Mouse (Mus musculus): ENCODE data around the gene Prdm5. TPM values are rescaled to one million over a fixed set of nuclear protein-coding genes. Genes with fewer than 3 reads are reported as not detected.

Prdm5 gene
- polyA plus RNA-seq, 1 experiment from 2014 or later, result 16.9 TPM

- Histone ChIP-seq H3K27me3 (ENCODE audit: insufficient read depth, poor library complexity, severe bottlenecking) (no peaks in the 10 kb centered on the region), H3K4me1 (no peaks in the 10 kb centered on the region), H3K9me3 (no peaks in the 10 kb centered on the region), H3K36me3 (no peaks in the 10 kb centered on the region), H3K27ac (no peak overlapping the region), H3K4me3 (no peak overlapping the region)
- no peak for DNase-seq (ENCODE audit: low spot score)
- WGBS, result 83% methylated on average over 4 of the region's 4 CpGs
Measured at GRCm38 (mm10) chr6:65849127-65849526, 70.3 kb downstream of the Prdm5 start.

DNA sequence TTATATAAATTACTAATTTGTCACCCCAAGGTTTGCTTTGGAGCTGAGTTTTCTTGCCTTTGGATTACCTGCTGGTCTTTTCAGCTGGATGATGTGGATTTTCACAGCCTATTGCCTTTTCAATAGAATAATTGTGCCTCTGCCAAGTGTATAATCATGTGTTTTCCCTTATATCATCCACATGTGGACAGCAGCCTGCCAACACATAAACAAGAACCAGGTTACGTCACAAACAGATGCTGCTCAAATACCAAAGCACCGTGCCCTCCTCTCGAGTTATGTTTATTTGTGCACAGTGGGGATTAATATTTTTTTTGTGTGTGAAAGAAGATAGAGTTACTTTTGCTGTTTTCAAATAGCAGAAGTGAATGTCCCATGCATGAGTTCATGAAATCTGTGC is 70.9 kb downstream of the Prdm5 start:
- Histone ChIP-seq H3K9me3 (no peaks in the 10 kb centered on the region), H3K4me1 (no peaks in the 10 kb centered on the region), H3K27me3 (ENCODE audit: insufficient read depth, poor library complexity, severe bottlenecking) (no peaks in the 10 kb centered on the region), H3K4me3 (no peak overlapping the region), H3K36me3 (no peaks in the 10 kb centered on the region), H3K27ac (no peak overlapping the region)
- WGBS, result 83% methylated on average over 3 of the region's 3 CpGs
- no peak for DNase-seq (ENCODE audit: low spot score)

- WGBS, result 84% methylated on average over 3 of the region's 3 CpGs
- no peaks in the 10 kb centered on the region for H3K36me3 ChIP-seq
Measured at GRCm38 (mm10) chr6:65850221-65850620, 71.4 kb downstream of the Prdm5 start.

DNA sequence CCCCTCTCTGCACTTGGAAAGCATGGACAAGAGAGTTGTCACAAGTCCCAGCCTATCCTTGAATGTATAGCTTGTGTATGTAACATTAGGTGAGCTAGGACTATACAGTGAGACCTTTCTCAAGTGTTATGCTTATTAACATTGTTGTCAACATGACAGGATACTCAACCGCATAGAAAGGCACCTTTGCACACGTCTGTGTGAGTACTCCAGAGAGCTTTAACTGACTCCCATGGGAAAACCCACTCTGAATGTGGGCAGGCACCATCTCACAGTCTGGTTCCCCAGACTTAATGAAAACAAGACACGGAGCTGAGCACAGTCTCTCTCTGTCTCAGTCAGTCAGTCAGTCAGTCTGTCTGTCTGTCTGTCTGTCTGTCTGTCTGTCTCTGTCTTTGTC is 75.2 kb downstream of the Prdm5 start:
- Histone ChIP-seq H3K27ac (no peak overlapping the region), H3K36me3 (no peaks in the 10 kb centered on the region), H3K4me1 (no peaks in the 10 kb centered on the region), H3K9me3 (no peaks in the 10 kb centered on the region), H3K4me3 (no peak overlapping the region), H3K27me3 (ENCODE audit: insufficient read depth, poor library complexity, severe bottlenecking) (no peaks in the 10 kb centered on the region)
- WGBS, result 72% methylated on average over 3 of the region's 3 CpGs
- DNase-seq (ENCODE audit: low spot score), result no peak

More at GRCm38 (mm10) chr6:65850221-65850620, 71.4 kb downstream of the Prdm5 start:
- no peak for DNase-seq (ENCODE audit: low spot score)
- Histone ChIP-seq H3K27me3 (ENCODE audit: insufficient read depth, poor library complexity, severe bottlenecking) (no peaks in the 10 kb centered on the region), H3K4me3 (no peak overlapping the region), H3K27ac (no peak overlapping the region), H3K4me1 (no peaks in the 10 kb centered on the region), H3K9me3 (no peaks in the 10 kb centered on the region)

DNA sequence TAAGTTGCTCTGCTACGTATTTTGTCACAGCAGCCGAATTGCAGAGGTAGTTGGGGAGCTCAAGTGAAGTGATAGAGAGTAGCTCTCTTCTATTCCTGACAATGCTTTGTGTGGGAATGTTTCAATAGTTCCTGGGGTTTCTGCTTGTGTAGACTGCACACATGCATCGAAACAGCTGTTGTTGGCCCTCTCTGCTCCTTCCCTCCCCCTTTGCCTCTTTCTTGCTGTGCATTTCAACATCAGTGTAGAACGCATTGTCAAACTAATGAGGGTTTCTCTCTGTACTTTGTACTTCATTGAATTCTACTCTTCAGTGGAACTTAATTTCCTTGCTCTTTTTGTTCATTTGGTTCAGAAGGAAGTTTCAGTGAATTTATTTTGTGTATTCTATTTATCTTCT is 75.8 kb downstream of the Prdm5 start:
- no peaks in the 10 kb centered on the region for H3K9me3 ChIP-seq
- 89% methylated on average over 4 of the region's 4 CpGs for WGBS
- H3K27ac ChIP-seq, result no peak overlapping the region
- H3K27me3 ChIP-seq (ENCODE audit: insufficient read depth, poor library complexity, severe bottlenecking), result no peaks in the 10 kb centered on the region
- no peak for DNase-seq (ENCODE audit: low spot score)
- no peaks in the 10 kb centered on the region for H3K36me3 ChIP-seq
- no peak overlapping the region for H3K4me3 ChIP-seq
- no peaks in the 10 kb centered on the region for H3K4me1 ChIP-seq

- no peak for DNase-seq (ENCODE audit: low spot score)
- no peaks in the 10 kb centered on the region for H3K9me3 ChIP-seq
- no peak overlapping the region for H3K27ac ChIP-seq
- peaks cover 4% of the 10 kb centered on the region; the same call in 1 of the 2 replicates for H3K36me3 ChIP-seq
- 89% methylated on average over 5 of the region's 5 CpGs for WGBS
- no peaks in the 10 kb centered on the region for H3K4me1 ChIP-seq
- H3K27me3 ChIP-seq (ENCODE audit: insufficient read depth, poor library complexity, severe bottlenecking), result no peaks in the 10 kb centered on the region
- no peak overlapping the region for H3K4me3 ChIP-seq
Measured at GRCm38 (mm10) chr6:65860609-65861008, 81.8 kb downstream of the Prdm5 start.

- 82% methylated on average over 3 of the region's 3 CpGs for WGBS
- no peaks in the 10 kb centered on the region for H3K4me1 ChIP-seq
- no peak for DNase-seq (ENCODE audit: low spot score)
- no peak overlapping the region for H3K4me3 ChIP-seq
- H3K36me3 ChIP-seq, result peaks cover 4% of the 10 kb centered on the region; the same call in 1 of the 2 replicates
- no peak overlapping the region for H3K27ac ChIP-seq
- no peaks in the 10 kb centered on the region for H3K9me3 ChIP-seq
- no peaks in the 10 kb centered on the region for H3K27me3 ChIP-seq (ENCODE audit: insufficient read depth, poor library complexity, severe bottlenecking)
Measured at GRCm38 (mm10) chr6:65862836-65863235, 84.0 kb downstream of the Prdm5 start.

DNA sequence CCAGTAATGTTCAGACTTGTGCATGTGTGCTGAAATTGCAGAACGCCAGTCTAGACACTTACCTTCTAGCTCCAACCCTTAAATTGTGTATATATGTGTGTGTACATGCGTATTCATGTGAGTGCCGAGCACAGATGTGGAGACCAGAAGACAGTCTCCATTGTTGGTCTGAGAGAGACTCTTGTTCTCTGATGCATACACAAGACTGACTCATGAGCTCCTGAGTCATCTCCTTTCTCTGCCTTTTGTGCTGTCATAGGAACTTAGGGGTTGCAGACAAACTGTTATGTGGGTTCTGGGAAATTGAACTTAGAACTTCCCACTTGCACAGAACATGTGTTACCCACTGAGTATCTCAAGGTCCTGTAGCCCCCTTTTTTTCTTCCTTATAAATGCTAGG is 85.4 kb downstream of the Prdm5 start:
- Histone ChIP-seq H3K4me1 (no peaks in the 10 kb centered on the region), H3K36me3 (peaks cover 4% of the 10 kb centered on the region; the same call in 1 of the 2 replicates), H3K27ac (no peak overlapping the region), H3K4me3 (no peak overlapping the region), H3K27me3 (ENCODE audit: insufficient read depth, poor library complexity, severe bottlenecking) (no peaks in the 10 kb centered on the region), H3K9me3 (no peaks in the 10 kb centered on the region)
- 90% methylated on average over 3 of the region's 3 CpGs for WGBS
- no peak for DNase-seq (ENCODE audit: low spot score)

- no peaks in the 10 kb centered on the region for H3K27me3 ChIP-seq (ENCODE audit: insufficient read depth, poor library complexity, severe bottlenecking)
- DNase-seq (ENCODE audit: low spot score), result no peak
- no peak overlapping the region for H3K27ac ChIP-seq
- WGBS, result 86% methylated on average over 5 of the region's 5 CpGs
- peaks cover 4% of the 10 kb centered on the region; the same call in 1 of the 2 replicates for H3K36me3 ChIP-seq
- H3K4me3 ChIP-seq, result no peak overlapping the region
- no peaks in the 10 kb centered on the region for H3K9me3 ChIP-seq
- no peaks in the 10 kb centered on the region for H3K4me1 ChIP-seq
Measured at GRCm38 (mm10) chr6:65864919-65865318, 86.1 kb downstream of the Prdm5 start.

- Histone ChIP-seq H3K9me3 (no peaks in the 10 kb centered on the region), H3K27me3 (ENCODE audit: insufficient read depth, poor library complexity, severe bottlenecking) (no peaks in the 10 kb centered on the region), H3K4me3 (no peak overlapping the region), H3K27ac (no peak overlapping the region), H3K4me1 (no peaks in the 10 kb centered on the region), H3K36me3 (peaks cover 12% of the 10 kb centered on the region; the same call in 1 of the 2 replicates)
- no peak for DNase-seq (ENCODE audit: low spot score)
- WGBS, result 85% methylated on average over 4 of the region's 4 CpGs
Measured at GRCm38 (mm10) chr6:65865861-65866260, 87.1 kb downstream of the Prdm5 start.

DNA sequence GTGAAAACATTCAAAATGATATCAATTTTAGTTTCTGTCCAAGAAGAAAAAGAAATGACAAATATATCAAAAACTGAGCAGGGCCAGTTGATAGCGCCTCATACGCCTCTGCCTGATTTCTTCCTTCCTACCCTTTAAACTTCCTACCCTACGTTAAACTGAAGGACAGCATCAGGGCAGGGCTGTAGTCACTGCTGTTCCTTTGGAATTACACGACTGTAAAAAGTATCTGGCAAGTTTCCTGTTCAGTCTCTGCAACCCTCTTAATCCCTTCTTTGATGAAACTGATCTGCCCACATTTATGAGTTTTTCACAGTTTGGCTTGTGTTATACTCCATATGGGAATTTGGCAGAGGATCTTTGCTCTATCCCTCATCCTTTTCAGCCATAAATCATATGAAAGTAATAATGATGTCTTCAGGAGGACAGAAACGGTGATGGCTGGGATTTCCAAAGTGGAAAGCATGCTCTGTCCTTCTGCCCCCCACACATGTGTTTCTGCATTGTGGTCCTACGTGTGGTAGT is 93.0 kb downstream of the Prdm5 start:
- H3K4me1 ChIP-seq, result no peaks in the 10 kb centered on the region
- no peak overlapping the region for H3K4me3 ChIP-seq
- no peak for DNase-seq (ENCODE audit: low spot score)
- no peaks in the 10 kb centered on the region for H3K9me3 ChIP-seq
- no peaks in the 10 kb centered on the region for H3K27me3 ChIP-seq (ENCODE audit: insufficient read depth, poor library complexity, severe bottlenecking)
- 0 out of 2 replicates have a peak, but pooled peaks cover 8% of the 10 kb centered on the region for H3K36me3 ChIP-seq
- H3K27ac ChIP-seq, result no peak overlapping the region
- 83% methylated on average over 6 of the region's 6 CpGs for WGBS

- H3K4me3 ChIP-seq, result no peak overlapping the region
- DNase-seq (ENCODE audit: low spot score), result no peak
- peaks cover 12% of the 10 kb centered on the region; the same call in 1 of the 2 replicates for H3K36me3 ChIP-seq
- H3K27ac ChIP-seq, result no peak overlapping the region
- no peaks in the 10 kb centered on the region for H3K27me3 ChIP-seq (ENCODE audit: insufficient read depth, poor library complexity, severe bottlenecking)
- H3K4me1 ChIP-seq, result no peaks in the 10 kb centered on the region
- no peaks in the 10 kb centered on the region for H3K9me3 ChIP-seq
- WGBS, result 87% methylated on average over 1 of the region's 1 CpGs
Measured at GRCm38 (mm10) chr6:65878300-65878699, 99.5 kb downstream of the Prdm5 start.

DNA sequence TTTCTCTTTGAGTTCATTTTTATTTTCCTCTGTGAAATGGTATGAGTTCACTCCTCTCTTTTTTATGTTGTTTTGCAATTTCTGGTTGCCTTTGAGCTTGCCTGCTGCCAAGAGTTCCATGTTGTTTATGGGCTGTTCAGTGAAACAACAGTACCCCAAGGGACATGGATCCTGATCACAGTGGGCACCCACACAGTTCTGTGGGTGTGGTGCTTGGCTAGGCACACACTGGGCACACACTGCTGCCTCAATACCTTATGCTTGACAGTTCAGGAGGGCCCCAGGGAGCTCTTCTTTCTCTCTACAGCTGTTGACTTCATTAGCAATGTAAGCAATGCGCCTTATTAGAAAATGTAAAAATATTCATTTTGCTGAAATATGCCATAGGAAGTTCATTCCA is 110.0 kb downstream of the Prdm5 start:
- H3K4me3 ChIP-seq, result no peak overlapping the region
- H3K9me3 ChIP-seq, result no peaks in the 10 kb centered on the region
- DNase-seq (ENCODE audit: low spot score), result no peak
- peaks cover 14% of the 10 kb centered on the region; the same call in 1 of the 2 replicates for H3K36me3 ChIP-seq
- H3K4me1 ChIP-seq, result no peaks in the 10 kb centered on the region
- H3K27ac ChIP-seq, result no peak overlapping the region
- no peaks in the 10 kb centered on the region for H3K27me3 ChIP-seq (ENCODE audit: insufficient read depth, poor library complexity, severe bottlenecking)
- 88% methylated on average over 1 of the region's 1 CpGs for WGBS

DNA sequence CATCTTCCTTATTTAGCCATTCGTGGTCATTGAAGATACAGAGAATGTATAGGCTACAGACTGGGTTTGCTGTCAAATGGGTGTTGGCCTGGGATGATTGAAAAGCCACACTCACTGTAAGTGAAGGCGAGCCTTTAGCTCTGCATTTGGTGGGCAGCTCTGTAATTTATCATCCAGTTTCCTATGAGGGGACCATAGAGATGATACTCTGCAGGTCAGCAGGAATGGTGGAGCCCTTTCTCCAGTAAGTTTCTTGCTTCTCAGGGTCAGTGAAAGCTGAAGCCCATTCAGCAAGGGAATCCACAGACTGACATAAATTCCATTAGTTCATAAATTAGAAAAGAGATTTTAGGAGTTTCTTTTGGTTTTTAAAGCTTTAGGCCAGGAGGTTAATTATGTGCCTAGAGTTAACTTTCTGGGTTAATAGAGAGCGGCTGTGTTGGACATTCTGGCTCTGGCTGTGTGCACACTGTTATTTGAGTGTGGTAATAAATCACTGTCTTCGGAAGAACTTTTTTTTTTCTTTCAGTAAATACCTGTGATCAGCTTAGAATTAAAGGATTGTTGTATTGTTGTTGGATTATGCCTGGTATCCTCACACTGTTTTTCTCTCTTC is 113.4 kb downstream of the Prdm5 start:
- Histone ChIP-seq H3K4me3 (no peak overlapping the region), H3K9me3 (no peaks in the 10 kb centered on the region), H3K4me1 (no peaks in the 10 kb centered on the region), H3K27ac (no peak overlapping the region), H3K36me3 (peaks cover 4% of the 10 kb centered on the region; the same call in 1 of the 2 replicates), H3K27me3 (ENCODE audit: insufficient read depth, poor library complexity, severe bottlenecking) (no peaks in the 10 kb centered on the region)
- DNase-seq (ENCODE audit: low spot score), result no peak
- 76% methylated on average over 4 of the region's 4 CpGs for WGBS

Measured in heart, embryonic 10.5 days (tissue).